Mouse (Mus musculus): Measurements from ENCODE around the gene Slc25a17.

Gene Slc25a17

GRCm38 (mm10) chr15:81301193-81302070, 59.2 kb downstream of the Slc25a17 start:
- DNase-seq (ENCODE audit: low spot score), result peak; percentile 14

- no peak for DNase-seq (ENCODE audit: low spot score)
These were observed 60.0 kb downstream of the Slc25a17 start for GRCm38 (mm10) chr15:81300520-81301069.

GRCm38 (mm10) chr15:81299549-81299948, 61.1 kb downstream of the Slc25a17 start:
- DNase-seq (ENCODE audit: low spot score), result no peak

- no peak for DNase-seq (ENCODE audit: low spot score)
These were observed 62.4 kb downstream of the Slc25a17 start for GRCm38 (mm10) chr15:81298213-81298612.

DNA sequence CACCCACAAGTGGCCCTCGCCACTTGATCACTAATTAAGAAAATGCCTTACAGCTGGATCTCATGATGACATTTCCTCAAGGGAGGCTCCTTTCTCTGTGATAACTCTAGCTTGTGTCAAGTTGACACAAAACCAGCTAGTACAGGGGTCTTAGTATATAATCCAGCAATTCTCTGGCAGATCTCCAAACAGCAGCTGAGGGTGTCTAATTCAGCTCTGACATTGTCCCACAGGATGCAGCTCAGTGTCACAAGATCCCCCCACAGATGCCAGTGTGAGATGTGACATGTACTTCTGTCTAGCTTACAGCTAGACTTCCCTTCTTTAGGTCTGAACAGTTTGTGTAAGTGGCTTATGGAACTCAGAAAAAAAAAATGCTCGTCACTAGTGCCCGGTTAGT, 63.1 kb downstream of the Slc25a17 start:
- DNase-seq (ENCODE audit: low spot score), result no peak

- DNase-seq (ENCODE audit: low spot score), result no peak
These were observed 65.7 kb downstream of the Slc25a17 start for GRCm38 (mm10) chr15:81294897-81295296.

GRCm38 (mm10) chr15:81294386-81294785, 66.2 kb downstream of the Slc25a17 start:
- DNase-seq (ENCODE audit: low spot score), result no peak

DNA sequence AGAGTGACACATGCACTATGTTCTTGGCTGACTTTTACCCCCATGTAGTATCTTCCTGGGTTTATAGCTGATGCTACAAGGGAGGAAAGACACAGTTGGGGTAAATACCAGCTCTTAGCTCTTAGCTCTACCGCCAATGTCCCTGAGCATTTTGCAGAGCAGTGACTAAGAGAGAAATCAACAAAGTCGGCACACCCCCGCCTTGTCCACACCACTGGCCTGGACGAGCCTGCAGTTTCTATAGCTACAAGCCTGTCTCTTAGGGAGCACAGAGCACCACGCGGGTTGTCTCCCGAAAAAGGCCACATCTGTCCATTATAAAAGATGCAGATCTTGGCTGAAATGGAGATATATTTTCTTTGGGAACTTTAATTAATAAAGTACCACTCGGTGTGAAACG, 69.9 kb downstream of the Slc25a17 start:
- no peak for DNase-seq (ENCODE audit: low spot score)

DNA sequence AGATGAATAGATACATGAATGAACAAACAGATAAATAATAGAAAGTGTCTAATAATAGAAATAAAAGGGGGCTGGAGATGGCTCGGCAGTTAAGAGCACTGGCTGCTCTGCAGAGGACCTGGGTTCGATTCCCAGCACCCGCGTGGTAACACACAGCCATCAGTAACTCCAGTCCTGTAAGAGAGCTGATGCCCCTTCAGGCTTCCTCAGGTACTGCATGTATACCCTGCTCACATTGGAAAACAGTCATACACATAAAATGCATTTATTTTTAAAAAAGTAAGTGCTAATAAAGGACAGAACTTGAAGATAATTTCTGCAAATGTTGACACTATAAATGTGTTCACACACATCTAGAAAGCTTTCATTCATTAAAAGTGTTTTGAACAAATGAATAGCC, 70.4 kb downstream of the Slc25a17 start:
- no peak for DNase-seq (ENCODE audit: low spot score)

DNA sequence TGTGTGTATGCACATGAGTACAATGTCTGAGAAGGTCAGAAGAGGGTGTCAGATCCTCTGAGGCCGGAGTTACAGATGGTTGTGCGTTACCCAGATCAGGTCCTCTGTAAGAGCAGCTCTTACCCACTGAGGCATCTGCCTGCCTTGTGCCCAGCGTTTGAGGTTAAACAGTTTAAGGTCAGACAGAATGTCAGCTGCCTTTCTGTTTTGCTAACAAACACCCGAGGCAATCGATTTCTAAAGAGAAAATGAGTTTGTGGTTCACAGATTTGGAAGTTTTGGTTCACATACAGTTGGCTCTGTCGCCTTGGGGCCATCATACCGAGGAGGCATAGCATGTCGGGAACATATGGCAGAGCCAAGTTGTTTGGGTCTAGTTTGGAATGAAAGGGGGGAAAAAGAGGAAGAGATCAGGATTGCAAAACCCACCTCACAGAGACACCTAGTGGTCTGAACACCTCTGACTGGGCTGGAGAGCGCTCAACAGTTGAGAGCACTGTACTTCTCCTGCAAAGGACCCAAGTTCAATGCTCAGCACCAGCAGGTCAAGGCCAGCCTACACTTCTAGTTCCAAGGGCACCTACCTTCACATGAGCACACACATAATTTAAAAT, 76.4 kb downstream of the Slc25a17 start:
- no peak for DNase-seq (ENCODE audit: low spot score)

DNA sequence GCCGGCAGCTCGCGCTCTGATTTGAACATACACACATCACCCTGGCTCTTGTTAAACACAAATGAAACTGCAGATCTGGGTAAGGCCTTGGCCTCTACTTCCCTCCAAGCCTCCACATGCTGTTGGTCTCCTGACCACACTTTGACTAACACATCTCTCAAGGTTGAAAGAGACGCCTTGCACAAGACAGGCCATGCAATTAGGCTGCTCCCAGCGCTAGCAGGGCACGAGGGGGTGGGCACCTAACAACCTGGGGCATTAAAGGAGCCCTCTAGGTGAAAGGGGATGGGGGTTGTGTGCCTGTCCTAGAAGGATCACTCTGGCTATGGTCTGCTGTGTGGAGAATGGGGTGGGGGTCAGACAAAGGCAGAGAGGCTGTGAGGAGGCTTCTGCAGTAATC, 81.9 kb downstream of the Slc25a17 start:
- no peak for DNase-seq (ENCODE audit: low spot score)

- DNase-seq (ENCODE audit: low spot score), result no peak
These were observed 82.7 kb downstream of the Slc25a17 start for GRCm38 (mm10) chr15:81277928-81278327.

DNA sequence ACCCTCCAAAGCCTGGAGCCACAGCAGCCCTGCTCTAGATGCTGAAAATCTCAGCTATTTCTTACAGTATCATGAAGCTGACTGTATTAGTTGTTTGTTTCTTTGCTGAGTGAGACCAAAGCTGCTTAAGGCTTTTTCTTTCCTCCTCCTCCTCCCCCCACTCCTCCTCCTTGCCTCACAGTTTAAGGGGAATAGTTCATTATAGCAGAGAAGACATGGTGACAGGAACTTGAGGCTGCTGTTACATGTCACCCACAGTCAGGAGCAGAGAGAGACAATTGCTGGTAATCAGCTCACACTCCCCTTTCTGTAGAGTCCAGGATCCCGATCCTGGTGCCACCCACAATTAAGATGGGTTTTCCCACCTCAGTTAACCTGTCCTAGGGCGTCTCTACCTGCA, 87.3 kb downstream of the Slc25a17 start:
- no peak for DNase-seq (ENCODE audit: low spot score)

- peak; percentile 55 for DNase-seq (ENCODE audit: low spot score)
These were observed 88.1 kb downstream of the Slc25a17 start for GRCm38 (mm10) chr15:81272305-81273053.

All from urinary bladder, postnatal 14 days (tissue).